Mouse (Mus musculus) CH12.LX (cell line): ENCODE results near the gene Tmem89. TPM values are rescaled to one million over a fixed set of nuclear protein-coding genes. Genes with fewer than 3 reads are reported as not detected.

Source experiments
- DNase-seq: peaks from one replicate; pipeline ENCODE4 v3.0.0-alpha.2; 2013; ENCODE audit errors: extremely low read depth
- H3K27ac ChIP-seq: 2 replicates; pipeline ENCODE4 v1.5.1; 2012; ENCODE audit warnings: low read depth, mild to moderate bottlenecking, control low read depth, moderate library complexity; ENCODE audit not compliant: insufficient read depth
- H3K27me3 ChIP-seq: replicated peaks from 2 replicates; pipeline ENCODE3; 2012; ENCODE audit warnings: inconsistent platforms
- H3K36me3 ChIP-seq, 2 experiments: replicated peaks in 1 of 2; 2 replicates each; pipeline versions ENCODE3 to v1.6.1; 2012; ENCODE audit warnings: inconsistent platforms in 1 of 2, low read length in 1 of 2, mild to moderate bottlenecking in 1 of 2, mixed read lengths in 1 of 2, moderate library complexity in 1 of 2; ENCODE audit not compliant: control insufficient read depth in 1 of 2, insufficient read depth in 1 of 2
- H3K4me1 ChIP-seq, 2 experiments: 2 replicates each; pipeline ENCODE4 v1.6.1; 2012; ENCODE audit warnings: inconsistent platforms in 1 of 2, moderate library complexity in 1 of 2; ENCODE audit not compliant: insufficient read depth in 2 of 2, control insufficient read depth in 1 of 2
- H3K4me2 ChIP-seq: 2 replicates; pipeline ENCODE4 v1.6.1; 2012; ENCODE audit warnings: low read depth, mild to moderate bottlenecking, control low read depth; ENCODE audit not compliant: poor library complexity, insufficient read depth, severe bottlenecking
- H3K4me3 ChIP-seq, 3 experiments: fragments of 150-350 bp in 1 of 3; sonication (generic) in 1 of 3; replicated peaks in 1 of 3; 2 replicates each; pipeline versions ENCODE3 to v1.5.1; 2011 to 2012; ENCODE audit warnings: low read depth in 2 of 3, low read length in 2 of 3, mild to moderate bottlenecking in 2 of 3, moderate library complexity in 2 of 3, control low read depth in 1 of 3, improper control_type of control experiment in 1 of 3, inconsistent platforms in 1 of 3, mixed read lengths in 1 of 3; ENCODE audit not compliant: poor library complexity in 1 of 3
- H3K79me2 ChIP-seq: replicated peaks from 2 replicates; pipeline ENCODE4 v1.6.1; 2012; ENCODE audit warnings: mild to moderate bottlenecking, moderate library complexity; ENCODE audit not compliant: control insufficient read depth, poor library complexity, insufficient read depth, severe bottlenecking; ENCODE audit errors: extremely low read depth
- H3K9ac ChIP-seq: 2 replicates; pipeline ENCODE4 v1.6.1; 2012; ENCODE audit warnings: low read depth, mild to moderate bottlenecking, control low read depth, moderate library complexity; ENCODE audit not compliant: insufficient read depth
- H3K9me3 ChIP-seq: replicated peaks from 2 replicates; pipeline ENCODE3; 2012; ENCODE audit warnings: low read length, inconsistent platforms, mixed read lengths
- CHD1 ChIP-seq: IDR thresholded peaks from 2 replicates; pipeline ENCODE4 v1.6.1; 2012; ENCODE audit warnings: low read depth, low read length, improper control_type of control experiment, inconsistent platforms
- CHD2 ChIP-seq: IDR thresholded peaks from 2 replicates; pipeline ENCODE4 v1.6.1; 2011; ENCODE audit warnings: low read length, improper control_type of control experiment
- ETS1 ChIP-seq: conservative IDR thresholded peaks from 2 replicates; pipeline ENCODE4 v1.6.1; 2012; ENCODE audit warnings: low read depth, mild to moderate bottlenecking, inconsistent platforms, low read length, improper control_type of control experiment, moderate library complexity
- HCFC1 ChIP-seq: IDR thresholded peaks from 2 replicates; pipeline ENCODE4 v1.6.1; 2012; ENCODE audit warnings: low read depth, mild to moderate bottlenecking, inconsistent platforms, low read length, improper control_type of control experiment
- IRF4 ChIP-seq: IDR thresholded peaks from 2 replicates; pipeline ENCODE4 v1.6.1; 2014; ENCODE audit warnings: low read depth, mild to moderate bottlenecking, inconsistent platforms, low read length, improper control_type of control experiment
- JUN ChIP-seq: IDR thresholded peaks from 2 replicates; pipeline ENCODE4 v1.6.1; 2011; ENCODE audit warnings: low read depth, mild to moderate bottlenecking, low read length, improper control_type of control experiment, moderate library complexity; ENCODE audit not compliant: insufficient read depth
- JUND ChIP-seq: conservative IDR thresholded peaks from 2 replicates; pipeline ENCODE4 v1.6.1; 2011; ENCODE audit warnings: low read depth, low read length, improper control_type of control experiment
- MAX ChIP-seq: IDR thresholded peaks from 2 replicates; pipeline ENCODE4 v1.6.1; 2011; ENCODE audit warnings: low read length, improper control_type of control experiment
- MAZ ChIP-seq: IDR thresholded peaks from 2 replicates; pipeline ENCODE4 v1.6.1; 2012; ENCODE audit warnings: low read depth, mild to moderate bottlenecking, inconsistent platforms, low read length, improper control_type of control experiment, moderate library complexity
- MEF2A ChIP-seq: IDR thresholded peaks from 2 replicates; pipeline ENCODE4 v1.6.1; 2014; ENCODE audit warnings: low read depth, mild to moderate bottlenecking, inconsistent platforms, low read length, improper control_type of control experiment, borderline replicate concordance
- RAD21 ChIP-seq: IDR thresholded peaks from 2 replicates; pipeline ENCODE4 v1.6.1; 2011; ENCODE audit warnings: low read depth, mild to moderate bottlenecking, low read length, improper control_type of control experiment, moderate library complexity
- RCOR1 ChIP-seq: conservative IDR thresholded peaks from 2 replicates; pipeline ENCODE4 v1.6.1; 2012; ENCODE audit warnings: low read depth, mild to moderate bottlenecking, inconsistent platforms, low read length, improper control_type of control experiment
- SIN3A ChIP-seq: IDR thresholded peaks from 2 replicates; pipeline ENCODE4 v1.6.1; 2012; ENCODE audit warnings: low read length, improper control_type of control experiment, inconsistent platforms
- SMC3 ChIP-seq: IDR thresholded peaks from 2 replicates; pipeline ENCODE4 v1.6.1; 2011; ENCODE audit warnings: low read depth, low read length, improper control_type of control experiment
- TCF12 ChIP-seq: IDR thresholded peaks from 2 replicates; pipeline ENCODE4 v1.6.1; 2014; ENCODE audit warnings: low read depth, mild to moderate bottlenecking, inconsistent platforms, low read length, improper control_type of control experiment
- ZC3H11A ChIP-seq: IDR thresholded peaks from 2 replicates; pipeline ENCODE4 v1.6.1; 2012; ENCODE audit warnings: low read depth, mild to moderate bottlenecking, inconsistent platforms, low read length, improper control_type of control experiment
- dilution Hi-C: fragments of 300-500 bp; cut with MboI; formaldehyde crosslinking; loops from 2 replicates; pipeline ENCODE4 v1.14.3; 2020; ENCODE audit warnings: low sequenced_read_pairs; ENCODE audit not compliant: extremely low pct_unique_long_range_greater_than_20kb, extremely low pct_ligation_motif_present
- in situ Hi-C: fragments of 300-500 bp; cut with MboI; formaldehyde crosslinking; loops from 3 replicates; pipeline ENCODE4 v1.14.3; 2019; ENCODE audit warnings: low sequenced_read_pairs, low pct_ligation_motif_present, low pct_unique_long_range_greater_than_20kb, mixed read lengths
- polyA plus RNA-seq: library from polyadenylated mRNA; unstranded; fragments of >175 nt; gene quantifications from 2 replicates; pipeline ENCODE4 v1.2.1, GENCODE M21; 2012; ENCODE audit warnings: low read depth; ENCODE audit not compliant: insufficient read length
- total RNA-seq, 2 experiments: library from RNA; depleted of rRNA; stranded (reverse); fragments of 300-350 nt in 1 of 2; fragments of >200 nt in 1 of 2; gene quantifications; 2 replicates each; pipeline ENCODE4 v1.2.3; 2012 to 2014

Tmem89 gene
- total and polyA plus RNA-seq, 3 experiments: not detected

DNA sequence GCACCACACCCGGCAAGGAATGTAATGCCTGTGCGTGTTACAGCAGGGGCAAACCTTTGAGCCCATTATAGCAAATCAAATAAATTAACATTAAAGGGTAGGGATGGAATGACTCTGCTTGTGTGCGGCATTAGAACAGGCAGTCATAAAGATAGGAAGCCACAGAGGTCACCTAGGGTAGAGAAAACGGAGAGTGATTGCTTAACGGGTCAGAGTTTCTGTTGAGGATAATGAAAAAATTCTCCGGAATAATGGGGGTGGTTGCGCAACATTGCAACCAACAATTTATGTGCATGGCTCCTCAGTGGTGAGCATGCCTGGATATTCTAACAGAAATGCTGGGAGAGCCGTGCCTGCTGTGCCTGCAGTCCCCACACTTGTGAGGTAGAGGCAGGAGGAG lies 11.5 kb downstream of the Tmem89 start:
- Histone ChIP-seq H3K27ac (no peak overlapping the region), H3K4me1 (no peaks in the 10 kb centered on the region), H3K36me3 (no peaks in the 10 kb centered on the region), H3K9ac (no peak overlapping the region), H3K9me3 (no peaks in the 10 kb centered on the region), H3K4me2 (no peak overlapping the region), H3K4me3 (no peak overlapping the region), H3K79me2 (no peaks in the 10 kb centered on the region)
- in situ Hi-C loops: no loop called here
- dilution Hi-C loops: no loop called here
- no peak for DNase-seq
- TF ChIP-seq JUND (no peak), SIN3A (no peak), JUN (no peak), SMC3 (no peak), CHD1 (no peak)
- TF ChIP-seq, all 38 proteins: peak for 0
- peaks cover 7% of the 10 kb centered on the region for H3K27me3 ChIP-seq

DNA sequence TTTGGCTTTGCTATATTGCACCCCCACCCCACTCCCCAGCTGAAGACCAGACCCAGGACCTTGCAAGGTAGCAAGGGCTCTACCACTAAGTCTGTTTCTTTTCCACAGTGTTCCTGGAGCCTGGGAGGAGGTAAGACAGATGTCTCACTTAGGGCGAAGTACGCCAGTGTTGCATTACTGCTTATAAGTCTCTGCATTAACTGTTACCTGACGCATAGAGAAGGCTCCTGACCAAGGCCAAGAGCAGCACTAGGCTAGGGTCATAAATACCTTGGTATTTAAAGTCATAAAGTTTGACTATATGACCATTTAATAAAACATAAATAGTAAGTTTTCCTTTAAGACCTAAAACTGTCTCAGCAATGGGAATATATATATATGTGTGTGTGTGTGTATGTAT lies 14.0 kb downstream of the Tmem89 start:
- H3K4me1 ChIP-seq: no peaks in the 10 kb centered on the region
- in situ Hi-C loops (no loop called here), dilution Hi-C loops (no loop called here)
- no peaks in the 10 kb centered on the region for H3K36me3 ChIP-seq
- H3K27me3 ChIP-seq: no peaks in the 10 kb centered on the region
- H3K4me3 ChIP-seq: no peak overlapping the region
- no peaks in the 10 kb centered on the region for H3K9me3 ChIP-seq
- no peak overlapping the region for H3K4me2 ChIP-seq
- H3K27ac ChIP-seq: no peak overlapping the region
- no peaks in the 10 kb centered on the region for H3K79me2 ChIP-seq
- TF ChIP-seq IRF4 (no peak), CHD1 (no peak), MEF2A (no peak), CHD2 (no peak), HCFC1 (no peak), MAX (no peak), TCF12 (no peak), MAZ (no peak), RCOR1 (no peak), ETS1 (no peak), RAD21 (no peak), ZC3H11A (no peak), JUND (no peak)
- H3K9ac ChIP-seq: no peak overlapping the region
- no peak for DNase-seq
